Mouse (Mus musculus) heart, adult 2 months (tissue): ENCODE results near the gene Rsph14.

Experiments
- CTCF ChIP-seq: fragments of 200-600 bp; IDR thresholded peaks from 2 replicates; pipeline ENCODE4 v1.8.1; 2022; ENCODE audit warnings: antibody characterized with exemption, mild to moderate bottlenecking, moderate library complexity
- EP300 ChIP-seq: fragments of 200-500 bp; IDR thresholded peaks from 2 replicates; pipeline ENCODE4 v1.6.1; 2011; ENCODE audit warnings: low read depth, low read length, control low read depth; ENCODE audit not compliant: insufficient read depth

- TF ChIP-seq CTCF (peak; percentile 37), EP300 (no peak)
Observed at GRCm38 (mm10) chr10:74935016-74935415, 97.4 kb downstream of the Rsph14 start.
